Mouse (Mus musculus) lung, postnatal 0 days (tissue): ENCODE data around the gene Nsun6. TPM values are rescaled to one million over a fixed set of nuclear protein-coding genes. Genes with fewer than 3 reads are reported as not detected.

ENCODE experiments used
- ATAC-seq: fragments of 200-750 bp; cut with Nextera tagmentation; 2 replicates; pipeline ENCODE4 v1.8.0; 2017; ENCODE audit warnings: moderate library complexity
- DNase-seq: peaks from one replicate; pipeline ENCODE4 v3.0.0-alpha.2; 2016; ENCODE audit warnings: low spot score
- H3K27ac ChIP-seq: fragments of 300-500 bp; sonication (generic); 2 replicates; pipeline ENCODE4 v1.5.1; 2014; ENCODE audit warnings: antibody characterized with exemption, mild to moderate bottlenecking, low read length, mixed read lengths
- H3K27me3 ChIP-seq: fragments of 300-500 bp; sonication (generic); replicated peaks from 2 replicates; pipeline ENCODE4 v1.6.1; 2014; ENCODE audit warnings: low read length, mixed read lengths; ENCODE audit not compliant: insufficient read depth
- H3K36me3 ChIP-seq: fragments of 300-500 bp; sonication (generic); 2 replicates; pipeline ENCODE4 v1.6.1; 2014; ENCODE audit warnings: low read length, mixed read lengths; ENCODE audit not compliant: insufficient read depth
- H3K4me1 ChIP-seq: fragments of 300-500 bp; sonication (generic); 2 replicates; pipeline ENCODE4 v1.6.1; 2014; ENCODE audit warnings: antibody characterized with exemption, low read depth, low read length, mixed read lengths; ENCODE audit not compliant: insufficient read depth
- H3K4me2 ChIP-seq: fragments of 300-500 bp; sonication (generic); replicated peaks from 2 replicates; pipeline ENCODE4 v1.6.1; 2014; ENCODE audit warnings: low read depth, mild to moderate bottlenecking, low read length, moderate library complexity, mixed read lengths
- H3K4me3 ChIP-seq: fragments of 300-500 bp; sonication (generic); 2 replicates; pipeline ENCODE4 v1.5.1; 2014; ENCODE audit warnings: low read depth, low read length
- H3K9ac ChIP-seq: fragments of 300-500 bp; sonication (generic); replicated peaks from 2 replicates; pipeline ENCODE4 v1.6.1; 2014; ENCODE audit warnings: low read depth, mild to moderate bottlenecking
- H3K9me3 ChIP-seq: fragments of 300-500 bp; sonication (generic); 2 replicates; pipeline ENCODE4 v1.6.1; 2016; ENCODE audit warnings: low read length, mixed read lengths
- CTCF ChIP-seq: IDR thresholded peaks from 2 replicates; pipeline ENCODE4 v1.5.1; 2016; ENCODE audit warnings: antibody characterized with exemption, mild to moderate bottlenecking
- EP300 ChIP-seq: IDR thresholded peaks from 2 replicates; pipeline ENCODE4 v1.6.1; 2016; ENCODE audit warnings: antibody characterized with exemption, mild to moderate bottlenecking, control low read depth
- WGBS: fragments of 180-500 bp; shearing (Covaris S2); extraction: QIAGEN DNeasy Blood & Tissue Kit; methylation state at CpG from one replicate; pipeline ENCODE4 v1.1.7; 2014; 5-methylcytosine and 5-hydroxymethylcytosine counted together
- polyA plus RNA-seq: library from polyadenylated mRNA; unstranded; fragments of >200 nt; fragmentation: Nextera tagmentation; extraction: Ambion mirVana; gene quantifications from 2 replicates; pipeline ENCODE4 v1.2.1, GENCODE M21; 2015

Gene Nsun6
- polyA plus RNA-seq, 1 experiment from 2014 or later = 9.8 TPM

- Histone ChIP-seq H3K4me1 (no peaks in the 10 kb centered on the region), H3K36me3 (peaks cover 6% of the 10 kb centered on the region), H3K4me2 (no peak overlapping the region), H3K4me3 (no peak overlapping the region), H3K9me3 (no peaks in the 10 kb centered on the region), H3K27ac (no peak overlapping the region), H3K27me3 (no peaks in the 10 kb centered on the region), H3K9ac (no peak overlapping the region)
- DNase-seq (no peak), ATAC-seq (no peak)
- TF ChIP-seq CTCF = no peak
- TF ChIP-seq EP300 = no peak
- WGBS = 71% methylated on average over 11 of the region's 11 CpGs
Observed at GRCm38 (mm10) chr2:14984029-14984428, 70.8 kb downstream of the Nsun6 start.

- Histone ChIP-seq H3K4me1 (no peaks in the 10 kb centered on the region), H3K4me3 (no peak overlapping the region), H3K9ac (no peak overlapping the region), H3K36me3 (no peaks in the 10 kb centered on the region), H3K27ac (no peak overlapping the region), H3K27me3 (no peaks in the 10 kb centered on the region), H3K9me3 (no peaks in the 10 kb centered on the region), H3K4me2 (no peak overlapping the region)
- no peak for TF ChIP-seq EP300
- no peak for TF ChIP-seq CTCF
- ATAC-seq (no peak), DNase-seq (no peak)
- WGBS = 78% methylated on average over 2 of the region's 2 CpGs
Observed at GRCm38 (mm10) chr2:14961493-14961892, 93.4 kb downstream of the Nsun6 start.

GRCm38 (mm10) chr2:14960963-14961488, 93.8 kb downstream of the Nsun6 start:
- Histone ChIP-seq H3K4me2 (no peak overlapping the region), H3K9ac (no peak overlapping the region), H3K27ac (no peak overlapping the region), H3K4me3 (no peak overlapping the region), H3K9me3 (no peaks in the 10 kb centered on the region), H3K27me3 (no peaks in the 10 kb centered on the region), H3K4me1 (no peaks in the 10 kb centered on the region), H3K36me3 (no peaks in the 10 kb centered on the region)
- ATAC-seq (no peak), DNase-seq (no peak)
- TF ChIP-seq CTCF (no peak), EP300 (no peak)
- 60% methylated on average over 1 of the region's 1 CpGs for WGBS

- 67% methylated on average over 2 of the region's 2 CpGs for WGBS
- Histone ChIP-seq H3K27me3 (no peaks in the 10 kb centered on the region), H3K4me1 (no peaks in the 10 kb centered on the region), H3K9me3 (no peaks in the 10 kb centered on the region), H3K9ac (no peak overlapping the region), H3K27ac (no peak overlapping the region), H3K4me2 (no peak overlapping the region), H3K4me3 (no peak overlapping the region), H3K36me3 (no peaks in the 10 kb centered on the region)
- DNase-seq (no peak), ATAC-seq (no peak)
- no peak for TF ChIP-seq EP300
- no peak for TF ChIP-seq CTCF
Observed at GRCm38 (mm10) chr2:14953090-14953489, 101.8 kb downstream of the Nsun6 start.

Other genes starting within 250 kb of the Nsun6 start
- 24.0 and 26.6 TPM in 2 replicates for gene Arl5b, start 5.7 kb downstream of the Nsun6 start, polyA plus RNA-seq